In the genomic region with DNA sequence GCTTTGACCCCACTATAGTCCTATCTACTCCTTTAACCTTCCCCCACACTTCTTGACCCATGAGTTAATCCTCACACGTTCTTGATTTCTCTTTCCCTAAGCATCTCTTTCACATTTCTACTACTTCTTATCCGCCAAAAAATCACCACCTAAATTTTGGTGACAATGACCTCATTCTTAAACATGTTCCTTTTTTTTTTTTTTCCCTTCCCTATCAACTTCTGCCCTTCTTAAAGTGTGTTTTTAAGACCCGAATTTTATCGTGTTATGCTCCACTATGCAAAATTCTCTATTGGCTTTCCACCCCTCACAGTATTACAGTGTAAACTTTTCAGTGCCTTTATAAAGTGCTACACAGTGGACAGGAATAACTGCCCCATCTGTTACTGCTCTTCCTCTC, we compare ENCODE assay signal across 9 mouse cellular contexts. TPM values are rescaled to one million over a fixed set of nuclear protein-coding genes. Genes with fewer than 3 reads are reported as not detected.
DNase-seq lines count a peak whose midpoint lies in the region; ATAC-seq lines count a peak whose summit lies in the region.
"Had no signal": no experiment of that assay in that cellular context is flagged by ENCODE, and none has a peak within 500 bp of the region (broad histone marks: within the 10 kb centered on the region; RNA-seq: fewer than 3 reads in every experiment).

No protein-coding gene starts in this region.

- no peaks in the 10 kb centered on the region; the same call in 1 of the 2 replicates for H3K9me3 ChIP-seq in kidney, embryonic 16.5 days (ENCODE audit: low read length)
- H3K9me3 ChIP-seq in forebrain, embryonic 10.5 days = no peaks in the 10 kb centered on the region
- H3K9me3 ChIP-seq in limb, embryonic 12.5 days = no peaks in the 10 kb centered on the region
- no peaks in the 10 kb centered on the region for H3K9me3 ChIP-seq in neural tube, embryonic 14.5 days (ENCODE audit: control insufficient read depth, low read length)

- peak overlapping the region; percentile 91; the same call in 1 of the 2 replicates for H3K27ac ChIP-seq in kidney, embryonic 16.5 days (ENCODE audit: low read length)
- H3K27ac ChIP-seq in forebrain, embryonic 10.5 days = no peak overlapping the region
- H3K27ac ChIP-seq in limb, embryonic 12.5 days = no peak overlapping the region
- no peak overlapping the region for H3K27ac ChIP-seq in neural tube, embryonic 14.5 days (ENCODE audit: low read depth, low read length)

- peak overlapping the region; percentile 64; the same call in 1 of the 2 replicates for H3K4me3 ChIP-seq in kidney, embryonic 16.5 days (ENCODE audit: low read length)
- H3K4me3 ChIP-seq in forebrain, embryonic 10.5 days = peak overlapping the region; percentile 80
- peak overlapping the region; percentile 71 for H3K4me3 ChIP-seq in limb, embryonic 12.5 days (replicated peaks)
- H3K4me3 ChIP-seq in neural tube, embryonic 14.5 days (ENCODE audit: low read depth, low read length) = 0 out of 2 replicates have a peak overlapping the region, but pooled peaks have one; percentile 83

- H3K4me2 ChIP-seq in kidney, embryonic 16.5 days (replicated peaks; ENCODE audit: low read depth, low read length) = peak overlapping the region; percentile 70
- H3K4me2 ChIP-seq in limb, embryonic 12.5 days = peak overlapping the region; percentile 67
- peak overlapping the region; percentile 71 for H3K4me2 ChIP-seq in neural tube, embryonic 14.5 days (ENCODE audit: low read depth, low read length)

- no peak for ATAC-seq in kidney, embryonic 16.5 days (ENCODE audit: low FRiP score, low TSS enrichment)
- ATAC-seq in limb, embryonic 12.5 days (ENCODE audit: insufficient number of reproducible peaks, insufficient read depth, low FRiP score, low TSS enrichment, low read depth) = no peak
- ATAC-seq in neural tube, embryonic 14.5 days (ENCODE audit: low read depth) = no peak

- intact Hi-C loops in left cerebral cortex, postnatal 36 days (cut with DNase I) = loop anchor here (5.0 to 10.0 kb wide), 3 partner anchors 71 to 312 kb away; a partner anchor contains a TSS

- no peak for DNase-seq in kidney, adult 8-10 months
- DNase-seq in forebrain, embryonic 10.5 days (ENCODE audit: extremely low spot score, low spot score) = no peak
- DNase-seq in left cerebral cortex, postnatal 36 days (ENCODE audit: low spot score in 2 of 2) = no peak
- DNase-seq in ovary, postnatal 14 days (ENCODE audit: low spot score) = no peak
- DNase-seq in adrenal gland, adult 2 months = no peak
- DNase-seq: gastrocnemius, postnatal 25 days had no signal

- 0 out of 2 replicates have a peak overlapping the region, but pooled peaks have one; percentile 81 for H3K9ac ChIP-seq in kidney, embryonic 16.5 days (replicated peaks; ENCODE audit: low read length)
- H3K9ac ChIP-seq in limb, embryonic 12.5 days (replicated peaks) = no peak overlapping the region
- H3K9ac ChIP-seq in neural tube, embryonic 14.5 days (replicated peaks; ENCODE audit: low read depth, low read length) = no peak overlapping the region; the same call in 1 of the 2 replicates

- H3K27me3 ChIP-seq in kidney, embryonic 16.5 days (ENCODE audit: insufficient read depth, low read length) = no peaks in the 10 kb centered on the region
- H3K27me3 ChIP-seq in forebrain, embryonic 10.5 days (ENCODE audit: poor library complexity, severe bottlenecking) = no peaks in the 10 kb centered on the region
- H3K27me3 ChIP-seq in limb, embryonic 12.5 days = no peaks in the 10 kb centered on the region
- no peaks in the 10 kb centered on the region; the same call in 1 of the 2 replicates for H3K27me3 ChIP-seq in neural tube, embryonic 14.5 days (ENCODE audit: control insufficient read depth, insufficient read depth, low read length)

- H3K36me3 ChIP-seq in kidney, embryonic 16.5 days (ENCODE audit: insufficient read depth, low read length) = peaks cover 8% of the 10 kb centered on the region; the same call in 1 of the 2 replicates
- H3K36me3 ChIP-seq in forebrain, embryonic 10.5 days (replicated peaks) = peaks cover 20% of the 10 kb centered on the region
- H3K36me3 ChIP-seq in limb, embryonic 12.5 days = peaks cover 21% of the 10 kb centered on the region; the same call in 1 of the 2 replicates
- H3K36me3 ChIP-seq in neural tube, embryonic 14.5 days (ENCODE audit: control insufficient read depth, insufficient read depth, low read length) = no peaks in the 10 kb centered on the region

- WGBS in kidney, embryonic 16.5 days = 73% methylated on average over 4 of the region's 4 CpGs
- WGBS in forebrain, embryonic 10.5 days = 82% methylated on average over 4 of the region's 4 CpGs
- WGBS in limb, embryonic 12.5 days = 86% methylated on average over 4 of the region's 4 CpGs
- 81% methylated on average over 4 of the region's 4 CpGs for WGBS in neural tube, embryonic 14.5 days

- peaks cover 19% of the 10 kb centered on the region for H3K4me1 ChIP-seq in kidney, embryonic 16.5 days (ENCODE audit: insufficient read depth, low read length)
- H3K4me1 ChIP-seq in forebrain, embryonic 10.5 days = peaks cover 17% of the 10 kb centered on the region
- peaks cover 14% of the 10 kb centered on the region for H3K4me1 ChIP-seq in limb, embryonic 12.5 days (replicated peaks)
- peaks cover 12% of the 10 kb centered on the region; the same call in 1 of the 2 replicates for H3K4me1 ChIP-seq in neural tube, embryonic 14.5 days (ENCODE audit: control insufficient read depth, insufficient read depth, low read length)

RNA-seq across cellular contexts. Expression of a gene that starts 1.5 kb away (rescaled TPM):
- 44.0 and 44.8 TPM in 2 replicates for polyA plus RNA-seq in kidney, embryonic 16.5 days (2015; fragmentation: Nextera tagmentation; extraction: Ambion mirVana)
- 28.8 and 30.8 TPM in 2 replicates for polyA plus RNA-seq in forebrain, embryonic 10.5 days (2016; fragmentation: Nextera tagmentation; extraction: Ambion mirVana)
- 43.0 and 45.7 TPM in 2 replicates for polyA plus RNA-seq in limb, embryonic 12.5 days (2016; fragmentation: Nextera tagmentation; extraction: Ambion mirVana)
- polyA plus RNA-seq in neural tube, embryonic 14.5 days (2014; fragmentation: Nextera tagmentation; extraction: Ambion mirVana) = 25.0 and 28.9 TPM in 2 replicates
- 10 to 100 TPM; 13.6 to 16.0 TPM for total RNA-seq in left cerebral cortex, postnatal 36 days (2021)
- 10 to 100 TPM; 23.1 to 29.8 TPM for total RNA-seq in adrenal gland, adult 2 months (2021)
- polyA plus RNA-seq in adrenal gland, adult 2 months (2012; rRNA removed) = 13.3 and 29.5 TPM in 2 replicates
